Mouse (Mus musculus): ENCODE data around the gene Slc24a3. TPM values are rescaled to one million over a fixed set of nuclear protein-coding genes. Genes with fewer than 3 reads are reported as not detected.

Slc24a3 gene
- polyA plus RNA-seq, 1 experiment from 2014 or later, result 3.1 TPM

GRCm38 (mm10) chr2:145681626-145682025, 514.1 kb downstream of the Slc24a3 start:
- H3K4me3 ChIP-seq (ENCODE audit: low read depth, low read length), result no peak overlapping the region
- no peak overlapping the region for H3K4me2 ChIP-seq (ENCODE audit: low read length)
- DNase-seq (ENCODE audit: low spot score) (no peak), ATAC-seq (no peak)
- H3K27me3 ChIP-seq (replicated peaks; ENCODE audit: control insufficient read depth, insufficient read depth, low read length), result no peaks in the 10 kb centered on the region
- 78% methylated on average over 4 of the region's 4 CpGs for WGBS
- no peaks in the 10 kb centered on the region for H3K36me3 ChIP-seq (ENCODE audit: control insufficient read depth, insufficient read depth, low read length)
- no peak overlapping the region for H3K27ac ChIP-seq (ENCODE audit: low read depth, low read length)
- H3K9me3 ChIP-seq (replicated peaks; ENCODE audit: control insufficient read depth, low read length), result no peaks in the 10 kb centered on the region
- H3K4me1 ChIP-seq (ENCODE audit: control insufficient read depth, insufficient read depth, low read length), result no peaks in the 10 kb centered on the region
- no peak overlapping the region for H3K9ac ChIP-seq (ENCODE audit: low read length)

DNA sequence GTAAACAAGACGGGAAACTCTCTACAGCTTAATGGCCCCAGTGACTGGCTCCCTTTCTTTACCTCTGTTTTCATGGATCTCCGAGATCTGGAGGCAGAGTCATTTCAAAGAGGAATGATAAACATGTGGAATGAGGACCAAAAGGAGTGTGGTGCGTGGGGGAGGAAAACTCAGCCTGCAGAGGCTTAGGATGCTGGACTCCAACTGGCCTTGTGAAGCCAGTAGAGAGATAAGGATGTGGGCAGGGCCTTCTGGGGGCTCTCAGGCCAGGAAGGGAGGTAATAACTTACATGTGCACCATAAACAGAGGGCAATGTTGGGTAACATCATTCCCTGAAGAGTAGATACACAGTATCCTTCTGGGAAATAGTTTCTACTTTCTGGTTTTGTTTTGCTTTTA, 515.4 kb downstream of the Slc24a3 start:
- H3K9me3 ChIP-seq (replicated peaks; ENCODE audit: control insufficient read depth, low read length), result no peaks in the 10 kb centered on the region
- 79% methylated on average over 3 of the region's 3 CpGs for WGBS
- no peak for ATAC-seq

GRCm38 (mm10) chr2:145683536-145683935, 516.0 kb downstream of the Slc24a3 start:
- H3K9ac ChIP-seq (ENCODE audit: low read length), result no peak overlapping the region
- no peak overlapping the region for H3K4me3 ChIP-seq (ENCODE audit: low read depth, low read length)
- no peaks in the 10 kb centered on the region for H3K36me3 ChIP-seq (ENCODE audit: control insufficient read depth, insufficient read depth, low read length)
- no peaks in the 10 kb centered on the region for H3K27me3 ChIP-seq (replicated peaks; ENCODE audit: control insufficient read depth, insufficient read depth, low read length)
- 74% methylated on average over 3 of the region's 3 CpGs for WGBS
- no peak for ATAC-seq
- no peaks in the 10 kb centered on the region for H3K9me3 ChIP-seq (replicated peaks; ENCODE audit: control insufficient read depth, low read length)
- DNase-seq (ENCODE audit: low spot score), result peak; percentile 50
- H3K27ac ChIP-seq (ENCODE audit: low read depth, low read length), result no peak overlapping the region
- H3K4me1 ChIP-seq (ENCODE audit: control insufficient read depth, insufficient read depth, low read length), result no peaks in the 10 kb centered on the region
- no peak overlapping the region for H3K4me2 ChIP-seq (ENCODE audit: low read length)

More for the DNA sequence above, 515.4 kb downstream of the Slc24a3 start:
- H3K9ac ChIP-seq (ENCODE audit: low read length), result no peak overlapping the region
- no peaks in the 10 kb centered on the region for H3K36me3 ChIP-seq (ENCODE audit: control insufficient read depth, insufficient read depth, low read length)
- no peak overlapping the region for H3K4me2 ChIP-seq (ENCODE audit: low read length)
- DNase-seq (ENCODE audit: low spot score), result no peak
- H3K27ac ChIP-seq (ENCODE audit: low read depth, low read length), result no peak overlapping the region
- no peaks in the 10 kb centered on the region for H3K27me3 ChIP-seq (replicated peaks; ENCODE audit: control insufficient read depth, insufficient read depth, low read length)
- no peak overlapping the region for H3K4me3 ChIP-seq (ENCODE audit: low read depth, low read length)
- no peaks in the 10 kb centered on the region for H3K4me1 ChIP-seq (ENCODE audit: control insufficient read depth, insufficient read depth, low read length)

DNA sequence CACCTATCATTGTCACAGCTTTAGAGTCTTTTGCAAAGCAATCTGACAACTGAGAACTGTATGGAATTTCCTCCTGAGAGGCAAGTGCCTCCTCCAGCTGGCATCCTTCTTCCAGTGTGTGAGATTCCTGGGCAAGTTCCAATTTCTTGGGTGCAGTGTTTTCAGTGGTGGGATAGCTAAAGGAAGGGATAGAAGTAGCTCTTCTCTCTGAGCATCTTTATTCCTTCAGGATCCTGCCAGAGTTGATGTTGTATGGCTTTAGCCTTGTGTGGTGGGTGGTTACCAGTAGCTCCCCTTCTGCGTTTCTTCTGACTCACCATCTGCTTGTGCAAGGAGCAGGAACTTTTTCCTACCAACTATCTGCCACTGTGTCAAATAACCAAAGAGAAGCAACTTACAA, 516.6 kb downstream of the Slc24a3 start:
- H3K4me2 ChIP-seq (ENCODE audit: low read length), result no peak overlapping the region
- H3K4me3 ChIP-seq (ENCODE audit: low read depth, low read length), result no peak overlapping the region
- H3K36me3 ChIP-seq (ENCODE audit: control insufficient read depth, insufficient read depth, low read length), result no peaks in the 10 kb centered on the region
- no peak overlapping the region for H3K9ac ChIP-seq (ENCODE audit: low read length)
- H3K4me1 ChIP-seq (ENCODE audit: control insufficient read depth, insufficient read depth, low read length), result no peaks in the 10 kb centered on the region
- ATAC-seq (no peak), DNase-seq (ENCODE audit: low spot score) (peak; percentile 46)
- H3K27me3 ChIP-seq (replicated peaks; ENCODE audit: control insufficient read depth, insufficient read depth, low read length), result no peaks in the 10 kb centered on the region
- no peak overlapping the region for H3K27ac ChIP-seq (ENCODE audit: low read depth, low read length)
- no peaks in the 10 kb centered on the region for H3K9me3 ChIP-seq (replicated peaks; ENCODE audit: control insufficient read depth, low read length)
- WGBS, result 96% methylated on average over 1 of the region's 1 CpGs

DNA sequence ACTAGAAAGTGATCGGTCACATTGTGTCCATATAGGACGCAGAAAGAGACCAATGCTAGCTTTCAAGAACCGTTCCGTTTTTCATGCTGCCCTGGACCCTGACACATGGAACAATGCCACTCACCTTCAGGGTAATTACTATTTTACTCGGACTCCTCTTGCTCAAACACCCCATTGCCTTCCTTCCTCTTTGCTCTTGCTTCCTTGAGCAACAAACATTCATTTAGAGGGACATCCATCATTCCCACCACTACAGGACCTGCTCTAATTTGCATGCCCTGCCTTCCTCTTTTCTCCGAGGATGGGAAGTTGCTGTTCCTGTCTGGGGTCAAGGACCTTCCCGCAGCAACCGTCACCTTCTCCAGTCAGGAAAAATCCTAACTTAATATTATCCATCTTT, 517.3 kb downstream of the Slc24a3 start:
- Histone ChIP-seq H3K36me3 (ENCODE audit: control insufficient read depth, insufficient read depth, low read length) (no peaks in the 10 kb centered on the region), H3K9me3 (replicated peaks; ENCODE audit: control insufficient read depth, low read length) (no peaks in the 10 kb centered on the region), H3K9ac (ENCODE audit: low read length) (no peak overlapping the region), H3K4me1 (ENCODE audit: control insufficient read depth, insufficient read depth, low read length) (no peaks in the 10 kb centered on the region), H3K27me3 (replicated peaks; ENCODE audit: control insufficient read depth, insufficient read depth, low read length) (no peaks in the 10 kb centered on the region), H3K4me2 (ENCODE audit: low read length) (no peak overlapping the region), H3K4me3 (ENCODE audit: low read depth, low read length) (no peak overlapping the region), H3K27ac (ENCODE audit: low read depth, low read length) (no peak overlapping the region)
- no peak for ATAC-seq
- 90% methylated on average over 8 of the region's 8 CpGs for WGBS
- no peak for DNase-seq (ENCODE audit: low spot score)

GRCm38 (mm10) chr2:145686017-145686416, 518.5 kb downstream of the Slc24a3 start:
- WGBS, result 89% methylated on average over 4 of the region's 4 CpGs
- H3K27me3 ChIP-seq (replicated peaks; ENCODE audit: control insufficient read depth, insufficient read depth, low read length), result no peaks in the 10 kb centered on the region
- no peaks in the 10 kb centered on the region for H3K9me3 ChIP-seq (replicated peaks; ENCODE audit: control insufficient read depth, low read length)
- no peak overlapping the region for H3K27ac ChIP-seq (ENCODE audit: low read depth, low read length)
- H3K4me3 ChIP-seq (ENCODE audit: low read depth, low read length), result no peak overlapping the region
- ATAC-seq (no peak), DNase-seq (ENCODE audit: low spot score) (no peak)
- no peak overlapping the region for H3K9ac ChIP-seq (ENCODE audit: low read length)
- no peaks in the 10 kb centered on the region for H3K36me3 ChIP-seq (ENCODE audit: control insufficient read depth, insufficient read depth, low read length)
- no peaks in the 10 kb centered on the region for H3K4me1 ChIP-seq (ENCODE audit: control insufficient read depth, insufficient read depth, low read length)
- H3K4me2 ChIP-seq (ENCODE audit: low read length), result no peak overlapping the region

DNA sequence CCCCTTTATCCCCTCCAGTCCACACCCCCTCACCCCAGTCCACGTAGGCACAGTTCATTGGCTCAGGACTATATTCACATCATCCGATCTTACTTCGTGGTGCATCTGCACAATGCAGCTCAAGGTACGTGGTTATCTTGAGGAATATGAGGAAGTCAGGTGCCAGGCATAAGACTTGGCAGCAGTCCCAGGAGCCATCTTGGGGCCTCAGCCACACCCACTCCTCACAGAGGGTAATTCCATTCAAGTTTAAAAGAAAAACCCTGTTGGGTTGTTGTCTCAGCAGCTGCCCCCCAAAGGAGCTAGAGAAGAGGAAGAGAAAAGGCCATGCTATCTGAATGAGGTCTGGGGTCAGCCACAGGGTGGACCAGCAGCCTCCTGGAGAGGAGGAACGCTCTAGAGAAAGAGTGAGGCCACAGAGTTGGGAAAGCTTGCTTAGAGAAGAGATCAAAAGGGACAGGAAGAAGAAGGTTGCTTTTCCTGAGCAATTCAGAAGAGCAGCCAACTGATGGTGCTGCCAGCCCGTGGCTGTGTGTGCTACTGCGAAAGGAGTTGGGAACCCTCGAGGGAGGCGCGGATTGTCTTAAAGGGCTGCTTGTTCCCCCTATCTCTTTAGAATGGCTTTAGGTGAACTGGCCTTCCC, 523.9 kb downstream of the Slc24a3 start:
- ATAC-seq (no peak), DNase-seq (ENCODE audit: low spot score) (no peak)
- H3K36me3 ChIP-seq (ENCODE audit: control insufficient read depth, insufficient read depth, low read length), result no peaks in the 10 kb centered on the region
- H3K27ac ChIP-seq (ENCODE audit: low read depth, low read length), result no peak overlapping the region
- WGBS, result 81% methylated on average over 10 of the region's 10 CpGs
- H3K9ac ChIP-seq (ENCODE audit: low read length), result no peak overlapping the region
- H3K4me3 ChIP-seq (ENCODE audit: low read depth, low read length), result no peak overlapping the region
- H3K9me3 ChIP-seq (replicated peaks; ENCODE audit: control insufficient read depth, low read length), result no peaks in the 10 kb centered on the region
- no peaks in the 10 kb centered on the region for H3K27me3 ChIP-seq (replicated peaks; ENCODE audit: control insufficient read depth, insufficient read depth, low read length)
- no peaks in the 10 kb centered on the region for H3K4me1 ChIP-seq (ENCODE audit: control insufficient read depth, insufficient read depth, low read length)
- H3K4me2 ChIP-seq (ENCODE audit: low read length), result no peak overlapping the region
